Comparison of ENCODE assay signal across 21 mouse cellular contexts in genomic region chr2:65856791-65857190, GRCm38 (mm10). TPM values are rescaled to one million over a fixed set of nuclear protein-coding genes. Genes with fewer than 3 reads are reported as not detected.
DNase-seq lines count a peak whose midpoint lies in the region; ATAC-seq and TF ChIP-seq lines count a peak whose summit lies in the region.
"Had no signal": no experiment of that assay in that cellular context is flagged by ENCODE, and none has a peak within 500 bp of the region (broad histone marks: within the 10 kb centered on the region; RNA-seq: fewer than 3 reads in every experiment).

No protein-coding gene starts in this region.

- no peak overlapping the region for H3K9ac ChIP-seq in heart, adult 2 months (ENCODE audit: low read depth, low read length)

- no peak for TF ChIP-seq EP300 in heart, adult 2 months (IDR thresholded peaks at IDR 0.05; ENCODE audit: insufficient read depth, low read depth, low read length)

- TF ChIP-seq CTCF in heart, adult 2 months (IDR thresholded peaks at IDR 0.05): no peak

- H3K79me2 ChIP-seq in heart, adult 2 months (replicated peaks; ENCODE audit: control insufficient read depth, insufficient read depth, low read length): no peaks in the 10 kb centered on the region

- H3K4me1 ChIP-seq in heart, adult 2 months (ENCODE audit: control insufficient read depth, insufficient read depth, low read length): no peaks in the 10 kb centered on the region

- DNase-seq in frontal cortex, postnatal 10 days (ENCODE audit: low spot score in 2 of 2): no peak
- DNase-seq in heart, adult 2 months: no peak
- DNase-seq: adrenal gland, adult 2 months; adrenal gland, adult 8-10 months; adrenal gland, postnatal 10 days; adrenal gland, postnatal 14 days; adrenal gland, postnatal 25 days; adrenal gland, postnatal 36 days; B cell, adult 2 months; cerebellum, adult 11 months; cerebellum, adult 11-12 months; cerebellum, adult 18-20 months had no signal

- H3K36me3 ChIP-seq in heart, adult 2 months (ENCODE audit: control insufficient read depth, insufficient read depth, low read length): no peaks in the 10 kb centered on the region
- H3K36me3 ChIP-seq: G1E had no signal

- peak; percentile 71 for ATAC-seq in granulocyte monocyte progenitor cell, adult 5-6 weeks (replicated peaks; ENCODE audit: poor library complexity, severe bottlenecking)
- peak; percentile 76 for ATAC-seq in megakaryocyte progenitor cell, adult 5-6 weeks (replicated peaks; ENCODE audit: poor library complexity)
- ATAC-seq: activated CD4-positive, CD25-positive, alpha-beta regulatory T cell, adult 4 months; CD4-positive, CD25-positive, alpha-beta regulatory T cell, adult 4 months; Patski had no signal

- no peaks in the 10 kb centered on the region for H3K27me3 ChIP-seq in heart, adult 2 months (ENCODE audit: control insufficient read depth, insufficient read depth, low read length)
- H3K27me3 ChIP-seq: CH12.LX, Patski had no signal

- 81% methylated on average over 5 of the region's 5 CpGs for WGBS in heart, adult 2 months

- intact Hi-C loops in heart, adult 2 months (cut with DNase I): no loop called here

- no peak for TF ChIP-seq POLR2A in heart, adult 2 months (IDR thresholded peaks at IDR 0.05; ENCODE audit: insufficient read depth, low read depth, low read length)

- no peak overlapping the region for H3K4me3 ChIP-seq in heart, adult 2 months

- H3K27ac ChIP-seq in heart, adult 2 months: no peak overlapping the region

RNA-seq across cellular contexts. Expression of gene Csrnp3, which starts 11.2 kb away (rescaled TPM):
- total RNA-seq in granulocyte monocyte progenitor cell, adult 5-6 weeks (2014; fragmentation: Nextera tagmentation): not detected in 2 replicates
- not detected in 2 replicates for total RNA-seq in granulocyte monocyte progenitor cell, adult 5-6 weeks (2017)
- total RNA-seq in megakaryocyte progenitor cell, adult 5-6 weeks (2015): not detected in 2 replicates
- total RNA-seq in megakaryocyte progenitor cell, adult 5-6 weeks (2017): 0.07 TPM in 1 of 2 replicates, not detected in the other
- under 1 TPM; 0.34 to 0.39 TPM for total RNA-seq in heart, adult 2 months (2021)
- polyA plus RNA-seq in heart, adult 2 months (2012; rRNA removed): 0.04 and 0.23 TPM in 2 replicates
- total RNA-seq: MEL had no signal
- polyA plus RNA-seq: C2C12; CD4-positive, CD25-positive, alpha-beta regulatory T cell, adult 4 months; G1E; Patski had no signal
